ENCODE assay signal across 21 mouse cellular contexts in genomic region chrX:143655177-143655492, GRCm38 (mm10).
A peak's percentile ranks its signal among the peaks of the same experiment; 100 is the strongest.
DNase-seq lines count a peak whose midpoint lies in the region; ATAC-seq lines count a peak whose summit lies in the region.
"Had no signal": no experiment of that assay in that cellular context is flagged by ENCODE, and none has a peak within 500 bp of the region (broad histone marks: within the 10 kb centered on the region; RNA-seq: fewer than 3 reads in every experiment).

No protein-coding gene starts in this region.

- H3K4me1 ChIP-seq in neural tube, embryonic 12.5 days, result no peaks in the 10 kb centered on the region
- H3K4me1 ChIP-seq in neural tube, embryonic 15.5 days, result 0 out of 2 replicates have a peak, but pooled peaks cover 2% of the 10 kb centered on the region
- peaks cover 8% of the 10 kb centered on the region; the same call in 1 of the 2 replicates for H3K4me1 ChIP-seq in forebrain, embryonic 15.5 days
- H3K4me1 ChIP-seq in midbrain, embryonic 13.5 days (replicated peaks), result peaks cover 13% of the 10 kb centered on the region
- no peaks in the 10 kb centered on the region for H3K4me1 ChIP-seq in intestine, embryonic 16.5 days (ENCODE audit: control insufficient read depth, insufficient read depth, low read length)
- H3K4me1 ChIP-seq: heart, embryonic 15.5 days; kidney, embryonic 15.5 days; limb, embryonic 13.5 days; liver, embryonic 12.5 days had no signal

- no peaks in the 10 kb centered on the region for H3K9me3 ChIP-seq in neural tube, embryonic 12.5 days
- H3K9me3 ChIP-seq in neural tube, embryonic 15.5 days (replicated peaks), result no peaks in the 10 kb centered on the region
- H3K9me3 ChIP-seq in forebrain, embryonic 15.5 days, result no peaks in the 10 kb centered on the region
- H3K9me3 ChIP-seq in midbrain, embryonic 13.5 days, result no peaks in the 10 kb centered on the region
- no peaks in the 10 kb centered on the region for H3K9me3 ChIP-seq in intestine, embryonic 16.5 days (ENCODE audit: control insufficient read depth, low read length)
- H3K9me3 ChIP-seq: heart, embryonic 15.5 days; kidney, embryonic 15.5 days; limb, embryonic 13.5 days; liver, embryonic 12.5 days had no signal

- ATAC-seq in neural tube, embryonic 12.5 days (ENCODE audit: low FRiP score, low read depth), result peak; percentile 55; the same call in 1 of the 2 replicates
- ATAC-seq in neural tube, embryonic 15.5 days (ENCODE audit: low FRiP score), result no peak
- ATAC-seq in forebrain, embryonic 15.5 days (replicated peaks), result peak; percentile 84
- peak; percentile 84 for ATAC-seq in midbrain, embryonic 13.5 days
- no peak for ATAC-seq in intestine, embryonic 16.5 days
- ATAC-seq: inflammation-experienced regulatory T-cells, adult 6 months; liver, embryonic 12.5 days had no signal

- no peak overlapping the region for H3K4me2 ChIP-seq in neural tube, embryonic 12.5 days (replicated peaks)
- no peak overlapping the region for H3K4me2 ChIP-seq in neural tube, embryonic 15.5 days
- H3K4me2 ChIP-seq in forebrain, embryonic 15.5 days (replicated peaks), result no peak overlapping the region
- no peak overlapping the region for H3K4me2 ChIP-seq in midbrain, embryonic 13.5 days (replicated peaks)
- no peak overlapping the region for H3K4me2 ChIP-seq in intestine, embryonic 16.5 days (ENCODE audit: low read depth, low read length)
- H3K4me2 ChIP-seq: heart, embryonic 15.5 days; kidney, embryonic 15.5 days; limb, embryonic 13.5 days; liver, embryonic 12.5 days had no signal

- H3K27me3 ChIP-seq in neural tube, embryonic 12.5 days (replicated peaks), result no peaks in the 10 kb centered on the region; the same call in 1 of the 2 replicates
- peaks cover 3% of the 10 kb centered on the region; the same call in 1 of the 2 replicates for H3K27me3 ChIP-seq in neural tube, embryonic 15.5 days (replicated peaks)
- no peaks in the 10 kb centered on the region for H3K27me3 ChIP-seq in forebrain, embryonic 15.5 days
- H3K27me3 ChIP-seq in midbrain, embryonic 13.5 days, result peaks cover 70% of the 10 kb centered on the region
- peaks cover 5% of the 10 kb centered on the region for H3K27me3 ChIP-seq in intestine, embryonic 16.5 days (replicated peaks; ENCODE audit: control insufficient read depth, insufficient read depth, low read length)
- H3K27me3 ChIP-seq: heart, embryonic 15.5 days had no signal

- no peak overlapping the region for H3K9ac ChIP-seq in neural tube, embryonic 12.5 days
- no peak overlapping the region for H3K9ac ChIP-seq in neural tube, embryonic 15.5 days (replicated peaks)
- H3K9ac ChIP-seq in forebrain, embryonic 15.5 days (replicated peaks), result no peak overlapping the region
- H3K9ac ChIP-seq in midbrain, embryonic 13.5 days (replicated peaks), result no peak overlapping the region
- no peak overlapping the region for H3K9ac ChIP-seq in intestine, embryonic 16.5 days (ENCODE audit: low read depth, low read length)
- H3K9ac ChIP-seq: heart, embryonic 15.5 days; kidney, embryonic 15.5 days; limb, embryonic 13.5 days; liver, embryonic 12.5 days had no signal

- H3K36me3 ChIP-seq in neural tube, embryonic 12.5 days, result no peaks in the 10 kb centered on the region
- no peaks in the 10 kb centered on the region for H3K36me3 ChIP-seq in neural tube, embryonic 15.5 days
- H3K36me3 ChIP-seq in forebrain, embryonic 15.5 days, result no peaks in the 10 kb centered on the region
- H3K36me3 ChIP-seq in midbrain, embryonic 13.5 days, result no peaks in the 10 kb centered on the region
- H3K36me3 ChIP-seq in intestine, embryonic 16.5 days (ENCODE audit: control insufficient read depth, insufficient read depth, low read length), result no peaks in the 10 kb centered on the region
- H3K36me3 ChIP-seq: heart, embryonic 15.5 days; kidney, embryonic 15.5 days; limb, embryonic 13.5 days; liver, embryonic 12.5 days had no signal

- no peak for DNase-seq in frontal cortex, postnatal 14 days (ENCODE audit: low spot score in 2 of 2)
- DNase-seq in right cerebral cortex, adult 2 months (ENCODE audit: low spot score in 2 of 2), result no peak
- DNase-seq: adrenal gland, adult 8-10 months; cerebellum, adult 11-12 months; cerebellum, postnatal 10 days; heart, postnatal 36 days; kidney, postnatal 4 days; layer of hippocampus, adult 9-11 months; lung, adult 2 months; lung, postnatal 14 days; thymus, adult 2 months had no signal

- H3K4me3 ChIP-seq in neural tube, embryonic 12.5 days, result no peak overlapping the region
- H3K4me3 ChIP-seq in neural tube, embryonic 15.5 days (replicated peaks), result no peak overlapping the region
- no peak overlapping the region for H3K4me3 ChIP-seq in forebrain, embryonic 15.5 days
- H3K4me3 ChIP-seq in midbrain, embryonic 13.5 days (replicated peaks), result no peak overlapping the region
- no peak overlapping the region for H3K4me3 ChIP-seq in intestine, embryonic 16.5 days (ENCODE audit: low read length)
- H3K4me3 ChIP-seq: heart, embryonic 15.5 days; kidney, embryonic 15.5 days; limb, embryonic 13.5 days; liver, embryonic 12.5 days had no signal

- H3K27ac ChIP-seq in neural tube, embryonic 12.5 days, result no peak overlapping the region
- H3K27ac ChIP-seq in neural tube, embryonic 15.5 days (replicated peaks), result no peak overlapping the region
- peak overlapping the region; percentile 65 for H3K27ac ChIP-seq in forebrain, embryonic 15.5 days (replicated peaks)
- peak overlapping the region; percentile 65 for H3K27ac ChIP-seq in midbrain, embryonic 13.5 days
- no peak overlapping the region for H3K27ac ChIP-seq in intestine, embryonic 16.5 days (ENCODE audit: low read length)
- H3K27ac ChIP-seq: heart, embryonic 15.5 days; kidney, embryonic 15.5 days; limb, embryonic 13.5 days; liver, embryonic 12.5 days had no signal

- WGBS in neural tube, embryonic 12.5 days, result 17% methylated on average over 3 of the region's 3 CpGs
- WGBS in neural tube, embryonic 15.5 days, result 20% methylated on average over 3 of the region's 3 CpGs
- WGBS in forebrain, embryonic 15.5 days, result 12% methylated on average over 3 of the region's 3 CpGs
- WGBS in midbrain, embryonic 13.5 days, result 16% methylated on average over 3 of the region's 3 CpGs
- 21% methylated on average over 3 of the region's 3 CpGs for WGBS in intestine, embryonic 16.5 days

Comparison
In these comparisons a context has a peak if more than half of its experiments do, and no peak if none do; other contexts are left out.
1. ATAC-seq: peak in neural tube, embryonic 12.5 days (single experiment), forebrain, embryonic 15.5 days (single experiment) and midbrain, embryonic 13.5 days (single experiment); none in neural tube, embryonic 15.5 days (single experiment) and intestine, embryonic 16.5 days (single experiment).
2. H3K27ac ChIP-seq: peak in forebrain, embryonic 15.5 days (single experiment) and midbrain, embryonic 13.5 days (single experiment); none in neural tube, embryonic 12.5 days (single experiment), neural tube, embryonic 15.5 days (single experiment) and intestine, embryonic 16.5 days (single experiment).